Mouse (Mus musculus) E14TG2a.4 (cell line): ENCODE measurements around the gene Grpel1.

Experiments used
- CTCF ChIP-seq: conservative IDR thresholded peaks from 2 replicates; pipeline ENCODE4 v1.5.1; 2014; ENCODE audit warnings: low read length
- NANOG ChIP-seq: IDR thresholded peaks from 2 replicates; pipeline ENCODE4 v1.6.1; 2014; ENCODE audit warnings: borderline replicate concordance, low read length, mixed read lengths
- POU5F1 ChIP-seq: IDR thresholded peaks from 2 replicates; pipeline ENCODE4 v1.6.1; 2014; ENCODE audit warnings: low read length, borderline replicate concordance

DNA sequence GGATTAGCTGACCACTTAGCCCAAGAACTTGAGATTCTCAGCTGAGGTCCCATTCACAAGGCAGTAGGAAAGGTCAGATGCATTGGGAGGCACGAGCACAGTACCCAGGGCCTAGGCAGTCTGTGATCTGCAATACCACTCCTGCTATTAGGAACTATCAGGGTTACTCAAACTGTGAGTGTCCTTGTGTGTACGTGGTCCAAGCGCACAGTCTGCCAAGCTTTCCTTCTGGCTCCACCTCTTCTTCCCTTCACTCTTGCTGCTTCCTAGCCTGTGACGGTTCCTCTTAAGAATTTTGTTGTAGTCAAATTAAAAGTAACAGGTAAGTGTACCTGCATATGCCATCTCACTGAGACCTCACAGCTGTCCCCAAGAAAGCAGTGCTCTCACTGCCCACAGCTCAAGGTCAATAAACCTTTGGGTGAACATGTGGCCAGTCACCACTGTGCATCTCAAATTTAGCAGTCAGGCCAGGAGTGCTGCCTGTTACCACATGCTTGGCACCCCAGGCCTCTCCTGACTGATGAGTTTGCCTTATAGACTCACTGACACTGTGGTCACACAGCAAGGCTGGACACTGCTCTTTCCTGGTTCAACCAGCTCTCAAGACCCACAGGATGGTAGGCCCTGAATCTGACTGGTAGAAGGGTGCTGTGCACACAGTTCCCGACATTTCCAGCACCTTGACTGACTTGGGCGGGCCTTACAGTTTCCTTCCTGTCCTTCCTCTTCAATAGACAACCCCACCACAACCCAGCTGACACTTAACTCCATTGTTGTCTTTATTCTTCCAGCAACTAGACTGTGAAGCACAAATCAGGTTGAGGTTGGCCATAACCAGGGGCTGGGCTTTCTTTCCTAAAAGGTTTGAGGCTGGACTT lies 14.0 kb downstream of the Grpel1 start:
- TF ChIP-seq CTCF (no peak), POU5F1 (no peak), NANOG (no peak)
